Mouse (Mus musculus) G1E (cell line): ENCODE results near the gene Bend6. TPM values are rescaled to one million over a fixed set of nuclear protein-coding genes. Genes with fewer than 3 reads are reported as not detected.

ENCODE experiments used
- ATAC-seq: 2 replicates; pipeline ENCODE4 v1.8.0; 2016; ENCODE audit warnings: mild to moderate bottlenecking; ENCODE audit not compliant: insufficient number of reproducible peaks, poor library complexity, low FRiP score, severe bottlenecking; ENCODE audit errors: extremely low read depth
- DNase-seq: peaks from one replicate; pipeline ENCODE4 v3.0.0; 2012; ENCODE audit warnings: low spot score
- H3K27me3 ChIP-seq: 2 replicates; pipeline ENCODE4 v1.6.1; 2012; ENCODE audit warnings: mild to moderate bottlenecking, low read length, inconsistent platforms; ENCODE audit not compliant: insufficient read depth
- H3K36me3 ChIP-seq: replicated peaks from 2 replicates; pipeline ENCODE3; 2012; ENCODE audit warnings: mild to moderate bottlenecking, inconsistent platforms
- H3K4me1 ChIP-seq: 2 replicates; pipeline ENCODE4 v1.6.1; 2012; ENCODE audit warnings: low read depth, low read length, inconsistent platforms, mixed read lengths; ENCODE audit not compliant: insufficient read depth
- H3K4me3 ChIP-seq: 2 replicates; pipeline ENCODE4 v1.5.1; 2012; ENCODE audit warnings: low read depth, mild to moderate bottlenecking, inconsistent platforms, low read length, moderate library complexity, mixed read lengths
- H3K9me3 ChIP-seq: replicated peaks from 2 replicates; pipeline ENCODE4 v1.6.1; 2012; ENCODE audit warnings: inconsistent platforms
- CTCF ChIP-seq: IDR thresholded peaks from 2 replicates; pipeline ENCODE4 v1.5.1; 2012; ENCODE audit warnings: low read depth, low read length, inconsistent platforms, mixed read lengths
- GATA1 ChIP-seq: IDR thresholded peaks from 2 replicates; pipeline ENCODE4 v1.6.1; 2012; ENCODE audit warnings: borderline replicate concordance, low read length, inconsistent platforms, mixed read lengths
- GATA2 ChIP-seq: IDR thresholded peaks from 2 replicates; pipeline ENCODE4 v1.6.1; 2012; ENCODE audit warnings: low read depth, low read length, inconsistent platforms, borderline replicate concordance
- POLR2AphosphoS5 ChIP-seq: IDR thresholded peaks from 2 replicates; pipeline ENCODE4 v1.6.1; 2012; ENCODE audit warnings: low read depth, low read length, inconsistent platforms; ENCODE audit not compliant: insufficient replicate concordance
- TAL1 ChIP-seq: conservative IDR thresholded peaks from 2 replicates; pipeline ENCODE4 v1.6.1; 2012; ENCODE audit warnings: low read depth, low read length, inconsistent platforms, mixed read lengths
- polyA plus RNA-seq: library from polyadenylated mRNA; stranded (reverse); fragments of >175 nt; gene quantifications from 2 replicates; pipeline ENCODE4 v1.2.3, GENCODE M21; 2012
- total RNA-seq, 2 experiments: library from RNA; stranded (forward) in 1 of 2; stranded (reverse) in 1 of 2; fragments of 200-1000 nt in 1 of 2; fragments of >200 nt in 1 of 2; fragmentation: Nextera tagmentation in 1 of 2; gene quantifications; 2 replicates each; pipeline ENCODE4 v1.2.3; 2014 to 2017

Gene Bend6
- total and polyA plus RNA-seq, 3 experiments: not detected

- Histone ChIP-seq H3K4me1 (peaks cover 13% of the 10 kb centered on the region), H3K9me3 (no peaks in the 10 kb centered on the region), H3K4me3 (no peak overlapping the region), H3K36me3 (peaks cover 90% of the 10 kb centered on the region), H3K27me3 (no peaks in the 10 kb centered on the region)
- DNase-seq (no peak), ATAC-seq (no peak)
- TF ChIP-seq GATA1 (no peak), POLR2AphosphoS5 (no peak), GATA2 (no peak), TAL1 (no peak), CTCF (no peak)
Measured at GRCm38 (mm10) chr1:33803323-33803722, 104.3 kb downstream of the Bend6 start.

Other genes with a start within 250 kb of the Bend6 start
- 214 and 237 TPM in 2 replicates for gene Prim2, start 238.0 kb downstream of the Bend6 start, total RNA-seq (2014; fragmentation: Nextera tagmentation)
- 157 and 159 TPM in 2 replicates for gene Prim2, start 238.0 kb downstream of the Bend6 start, total RNA-seq (2017)
- 16.6 and 24.9 TPM in 2 replicates for gene Prim2, start 238.0 kb downstream of the Bend6 start, polyA plus RNA-seq
- not detected in 2 replicates for gene Rab23, start 187.9 kb downstream of the Bend6 start, total RNA-seq (2014; fragmentation: Nextera tagmentation)
- gene Rab23, start 187.9 kb downstream of the Bend6 start, total RNA-seq (2017): 0.27 and 0.35 TPM in 2 replicates
- not detected in 2 replicates for gene Rab23, start 187.9 kb downstream of the Bend6 start, polyA plus RNA-seq
- gene Bag2, start 150.0 kb downstream of the Bend6 start, total RNA-seq (2014; fragmentation: Nextera tagmentation): 110 and 115 TPM in 2 replicates
- gene Bag2, start 150.0 kb downstream of the Bend6 start, total RNA-seq (2017): 59.6 and 63.0 TPM in 2 replicates
- 60.2 and 66.7 TPM in 2 replicates for gene Bag2, start 150.0 kb downstream of the Bend6 start, polyA plus RNA-seq
- 102 and 142 TPM in 2 replicates for gene Zfp451, start 93.2 kb downstream of the Bend6 start, total RNA-seq (2014; fragmentation: Nextera tagmentation)
- 33.2 and 36.7 TPM in 2 replicates for gene Zfp451, start 93.2 kb downstream of the Bend6 start, total RNA-seq (2017)
- gene Zfp451, start 93.2 kb downstream of the Bend6 start, polyA plus RNA-seq: 33.7 and 37.1 TPM in 2 replicates
- 0.83 TPM in 1 of 2 replicates, not detected in the other for gene Dst, start 409 bp upstream of the Bend6 start, total RNA-seq (2014; fragmentation: Nextera tagmentation)
- gene Dst, start 409 bp upstream of the Bend6 start, total RNA-seq (2017): 0.70 and 1.1 TPM in 2 replicates
- gene Dst, start 409 bp upstream of the Bend6 start, polyA plus RNA-seq: not detected in 2 replicates